13 mouse cellular contexts compared by ENCODE assay signal in genomic region chr14:30344948-30345865, GRCm38 (mm10).
DNase-seq lines count a peak whose midpoint lies in the region; ATAC-seq and TF ChIP-seq lines count a peak whose summit lies in the region.
"Had no signal": no experiment of that assay in that cellular context is flagged by ENCODE, and none has a peak within 500 bp of the region (broad histone marks: within the 10 kb centered on the region; RNA-seq: fewer than 3 reads in every experiment).

No protein-coding gene starts in this region.

- peaks cover 4% of the 10 kb centered on the region for H3K27me3 ChIP-seq in limb, embryonic 12.5 days
- peaks cover 21% of the 10 kb centered on the region for H3K27me3 ChIP-seq in limb, embryonic 10.5 days (ENCODE audit: low read depth, poor library complexity, severe bottlenecking)
- H3K27me3 ChIP-seq in kidney, embryonic 14.5 days (ENCODE audit: control insufficient read depth, insufficient read depth, low read length), result no peaks in the 10 kb centered on the region
- H3K27me3 ChIP-seq in limb, embryonic 14.5 days (ENCODE audit: control insufficient read depth, insufficient read depth, low read length), result 0 out of 2 replicates have a peak, but pooled peaks cover 5% of the 10 kb centered on the region
- H3K27me3 ChIP-seq in forebrain, embryonic 14.5 days (replicated peaks; ENCODE audit: control insufficient read depth, insufficient read depth, low read length), result no peaks in the 10 kb centered on the region

- TF ChIP-seq POLR2A in limb, embryonic 14.5 days (IDR thresholded peaks at IDR 0.05; ENCODE audit: borderline replicate concordance, extremely low read depth, insufficient read depth, insufficient read length), result no peak

- no peaks in the 10 kb centered on the region for H3K36me3 ChIP-seq in limb, embryonic 12.5 days
- no peaks in the 10 kb centered on the region for H3K36me3 ChIP-seq in limb, embryonic 10.5 days
- no peaks in the 10 kb centered on the region for H3K36me3 ChIP-seq in kidney, embryonic 14.5 days (ENCODE audit: control insufficient read depth, insufficient read depth, low read length)
- no peaks in the 10 kb centered on the region for H3K36me3 ChIP-seq in limb, embryonic 14.5 days (ENCODE audit: control insufficient read depth, insufficient read depth, low read length)
- no peaks in the 10 kb centered on the region for H3K36me3 ChIP-seq in forebrain, embryonic 14.5 days (ENCODE audit: control insufficient read depth, insufficient read depth, low read length)
- H3K36me3 ChIP-seq: heart, embryonic 12.5 days had no signal

- 49% methylated on average over 8 of the region's 8 CpGs for WGBS in limb, embryonic 12.5 days
- 90% methylated on average over 8 of the region's 8 CpGs for WGBS in limb, embryonic 10.5 days
- WGBS in kidney, embryonic 14.5 days, result 62% methylated on average over 8 of the region's 8 CpGs
- 39% methylated on average over 8 of the region's 8 CpGs for WGBS in limb, embryonic 14.5 days
- WGBS in forebrain, embryonic 14.5 days, result 71% methylated on average over 8 of the region's 8 CpGs

- peak; percentile 54 for DNase-seq in adrenal gland, postnatal 14 days
- no peak for DNase-seq in adrenal gland, postnatal 4 days (ENCODE audit: low spot score in 2 of 2)
- no peak for DNase-seq in limb, embryonic 10.5 days (ENCODE audit: low spot score)
- DNase-seq in limb, embryonic 14.5 days (ENCODE audit: low spot score), result peak; percentile 49
- no peak for DNase-seq in forebrain, embryonic 14.5 days (ENCODE audit: low spot score)
- DNase-seq: gastrocnemius, postnatal 36 days; lung, adult 18-20 months; right cerebral cortex, postnatal 4 days had no signal

- H3K9me3 ChIP-seq in limb, embryonic 12.5 days, result no peaks in the 10 kb centered on the region
- no peaks in the 10 kb centered on the region for H3K9me3 ChIP-seq in limb, embryonic 10.5 days (replicated peaks)
- H3K9me3 ChIP-seq in kidney, embryonic 14.5 days (ENCODE audit: control insufficient read depth, low read length), result no peaks in the 10 kb centered on the region
- H3K9me3 ChIP-seq in limb, embryonic 14.5 days (ENCODE audit: control insufficient read depth, low read length), result no peaks in the 10 kb centered on the region
- H3K9me3 ChIP-seq in forebrain, embryonic 14.5 days (replicated peaks; ENCODE audit: control insufficient read depth, low read length), result no peaks in the 10 kb centered on the region
- H3K9me3 ChIP-seq: heart, embryonic 12.5 days had no signal

- no peak for ATAC-seq in limb, embryonic 12.5 days (ENCODE audit: insufficient number of reproducible peaks, insufficient read depth, low FRiP score, low TSS enrichment, low read depth)
- no peak for ATAC-seq in kidney, embryonic 14.5 days (ENCODE audit: low FRiP score, low TSS enrichment)
- 0 out of 2 replicates have a peak, but pooled peaks have one; percentile 49 for ATAC-seq in limb, embryonic 14.5 days (ENCODE audit: low FRiP score, low read depth)
- ATAC-seq in megakaryocyte-erythroid progenitor cell, adult 5-6 weeks (replicated peaks; ENCODE audit: low FRiP score, low TSS enrichment, poor library complexity, severe bottlenecking), result no peak
- no peak for ATAC-seq in forebrain, embryonic 14.5 days

- H3K9ac ChIP-seq in limb, embryonic 12.5 days (replicated peaks), result no peak overlapping the region
- H3K9ac ChIP-seq in kidney, embryonic 14.5 days (ENCODE audit: low read depth, low read length), result no peak overlapping the region
- H3K9ac ChIP-seq in limb, embryonic 14.5 days (ENCODE audit: low read depth, low read length, severe bottlenecking), result no peak overlapping the region
- H3K9ac ChIP-seq in forebrain, embryonic 14.5 days (ENCODE audit: low read length), result no peak overlapping the region
- H3K9ac ChIP-seq: heart, embryonic 12.5 days had no signal

- H3K4me3 ChIP-seq in limb, embryonic 12.5 days (replicated peaks), result no peak overlapping the region
- no peak overlapping the region for H3K4me3 ChIP-seq in limb, embryonic 10.5 days
- H3K4me3 ChIP-seq in kidney, embryonic 14.5 days (ENCODE audit: low read length), result no peak overlapping the region
- no peak overlapping the region for H3K4me3 ChIP-seq in limb, embryonic 14.5 days (replicated peaks; ENCODE audit: low read length)
- no peak overlapping the region for H3K4me3 ChIP-seq in forebrain, embryonic 14.5 days (ENCODE audit: low read depth, low read length)
- H3K4me3 ChIP-seq: erythroblast, embryonic 14.5 days; heart, embryonic 12.5 days had no signal

- H3K4me1 ChIP-seq in limb, embryonic 12.5 days (replicated peaks), result peaks cover 53% of the 10 kb centered on the region
- peaks cover 34% of the 10 kb centered on the region for H3K4me1 ChIP-seq in limb, embryonic 10.5 days
- peaks cover 12% of the 10 kb centered on the region for H3K4me1 ChIP-seq in kidney, embryonic 14.5 days (ENCODE audit: control insufficient read depth, insufficient read depth, low read length)
- peaks cover 21% of the 10 kb centered on the region for H3K4me1 ChIP-seq in limb, embryonic 14.5 days (ENCODE audit: control insufficient read depth, insufficient read depth, low read length)
- H3K4me1 ChIP-seq in forebrain, embryonic 14.5 days (ENCODE audit: control insufficient read depth, insufficient read depth, low read length), result no peaks in the 10 kb centered on the region

- H3K4me2 ChIP-seq in limb, embryonic 12.5 days, result peak overlapping the region; percentile 27; the same call in 1 of the 2 replicates
- no peak overlapping the region for H3K4me2 ChIP-seq in kidney, embryonic 14.5 days (replicated peaks; ENCODE audit: low read depth, low read length)
- peak overlapping the region; percentile 18; the same call in 1 of the 2 replicates for H3K4me2 ChIP-seq in limb, embryonic 14.5 days (replicated peaks; ENCODE audit: low read depth, low read length, severe bottlenecking)
- H3K4me2 ChIP-seq in forebrain, embryonic 14.5 days (ENCODE audit: low read length), result no peak overlapping the region
- H3K4me2 ChIP-seq: heart, embryonic 12.5 days had no signal

- peak overlapping the region; percentile 62; the same call in 1 of the 2 replicates for H3K27ac ChIP-seq in limb, embryonic 12.5 days
- no peak overlapping the region for H3K27ac ChIP-seq in limb, embryonic 10.5 days
- 0 out of 2 replicates have a peak overlapping the region, but pooled peaks have one; percentile 24 for H3K27ac ChIP-seq in kidney, embryonic 14.5 days (ENCODE audit: low read depth, low read length)
- H3K27ac ChIP-seq in limb, embryonic 14.5 days (replicated peaks; ENCODE audit: low read depth, low read length), result no peak overlapping the region
- H3K27ac ChIP-seq in forebrain, embryonic 14.5 days (ENCODE audit: low read depth, low read length), result no peak overlapping the region

Comparison
In these comparisons a context has a peak if more than half of its experiments do, and no peak if none do; other contexts are left out.
1. DNase-seq: peak in adrenal gland, postnatal 14 days (single experiment) and limb, embryonic 14.5 days (single experiment); none in adrenal gland, postnatal 4 days (0 of 2), limb, embryonic 10.5 days (single experiment) and forebrain, embryonic 14.5 days (single experiment).
2. H3K27ac ChIP-seq: peak in limb, embryonic 12.5 days (single experiment) and kidney, embryonic 14.5 days (single experiment); none in limb, embryonic 10.5 days (single experiment), limb, embryonic 14.5 days (single experiment) and forebrain, embryonic 14.5 days (single experiment).
3. H3K4me2 ChIP-seq: peak in limb, embryonic 12.5 days (single experiment) and limb, embryonic 14.5 days (single experiment); none in kidney, embryonic 14.5 days (single experiment) and forebrain, embryonic 14.5 days (single experiment).